Mouse (Mus musculus) lung, postnatal 10 days (tissue): ENCODE results near the gene Pithd1.
"Not testable (repeated sequence)": the region's sequence is repeated elsewhere in the genome, so short reads cannot be mapped to it uniquely, and the experiment has no call there.

Source experiments
- DNase-seq: peaks from one replicate; pipeline ENCODE4 v3.0.0; 2021

The Pithd1 gene

DNA sequence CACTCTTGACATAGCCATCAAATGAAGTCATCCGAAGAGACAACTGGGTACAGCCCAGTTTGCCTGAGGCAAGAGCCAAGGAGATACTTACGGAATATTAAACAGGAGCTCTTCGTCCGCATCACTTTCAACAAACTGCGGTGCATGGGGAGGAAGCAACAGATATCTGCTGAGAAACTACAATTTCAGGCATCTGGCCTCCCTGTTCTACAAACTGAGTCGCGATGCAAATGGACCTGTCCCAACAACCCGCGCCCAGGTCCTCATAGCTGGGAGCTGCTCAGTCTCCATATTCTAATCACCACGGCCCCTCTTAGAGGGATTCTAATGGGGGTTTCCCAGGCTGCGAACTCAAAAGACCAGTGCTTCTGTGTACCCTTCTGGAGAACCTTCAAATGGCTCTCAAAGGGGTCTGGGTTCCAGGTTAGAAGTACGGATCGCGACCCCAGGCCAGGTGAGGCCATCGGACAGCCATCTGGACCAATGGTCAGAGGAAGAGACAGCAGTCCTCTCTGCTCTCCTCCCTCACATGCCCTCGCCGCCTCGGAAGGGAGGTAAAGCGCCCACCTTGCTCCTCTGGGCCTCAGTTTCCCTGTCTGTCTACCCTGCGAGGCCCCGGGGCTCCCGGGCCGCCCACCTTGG, 642 bp downstream of the Pithd1 start:
- no peak for DNase-seq

DNA sequence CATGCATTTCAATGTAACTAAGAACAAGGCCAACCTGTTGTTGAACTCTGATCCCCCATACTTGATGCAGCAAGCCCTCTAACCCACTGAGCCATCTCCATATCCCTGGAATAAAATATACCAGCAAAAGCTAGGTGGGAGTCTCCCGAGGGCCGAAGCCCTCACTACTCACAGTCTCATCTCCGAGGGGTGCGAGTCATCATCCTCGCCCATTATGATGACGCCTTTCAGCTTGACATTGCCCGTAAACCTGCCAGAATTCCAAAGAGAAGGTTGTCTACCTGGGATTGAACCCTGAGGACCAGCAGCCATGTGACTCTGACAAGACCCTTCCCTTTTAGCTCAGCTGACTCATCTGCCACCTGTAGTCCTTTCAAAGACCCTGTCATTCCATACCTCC, 1.3 kb downstream of the Pithd1 start:
- no peak for DNase-seq

DNA sequence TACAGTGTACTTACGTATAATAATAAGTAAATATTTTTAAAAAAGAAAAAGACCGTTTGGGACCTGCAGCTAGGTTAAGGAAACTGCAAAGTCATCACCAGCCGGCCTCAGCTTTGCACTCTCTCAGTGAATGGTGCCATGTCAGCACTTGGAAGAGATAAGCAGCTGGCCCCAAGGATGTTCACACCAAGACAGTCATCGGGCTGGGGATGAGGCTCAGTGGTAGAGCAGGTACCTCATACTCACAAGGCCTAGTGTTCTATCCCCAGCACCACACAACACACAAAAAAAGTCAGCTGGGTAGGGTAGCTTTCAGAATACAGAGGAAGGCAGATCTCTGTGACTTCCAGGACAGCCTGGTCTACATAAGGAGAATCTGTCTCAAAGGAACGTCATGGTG, 1.9 kb downstream of the Pithd1 start:
- no peak for DNase-seq

GRCm38 (mm10) chr4:135984556-135984955, 2.5 kb downstream of the Pithd1 start:
- no peak for DNase-seq

DNA sequence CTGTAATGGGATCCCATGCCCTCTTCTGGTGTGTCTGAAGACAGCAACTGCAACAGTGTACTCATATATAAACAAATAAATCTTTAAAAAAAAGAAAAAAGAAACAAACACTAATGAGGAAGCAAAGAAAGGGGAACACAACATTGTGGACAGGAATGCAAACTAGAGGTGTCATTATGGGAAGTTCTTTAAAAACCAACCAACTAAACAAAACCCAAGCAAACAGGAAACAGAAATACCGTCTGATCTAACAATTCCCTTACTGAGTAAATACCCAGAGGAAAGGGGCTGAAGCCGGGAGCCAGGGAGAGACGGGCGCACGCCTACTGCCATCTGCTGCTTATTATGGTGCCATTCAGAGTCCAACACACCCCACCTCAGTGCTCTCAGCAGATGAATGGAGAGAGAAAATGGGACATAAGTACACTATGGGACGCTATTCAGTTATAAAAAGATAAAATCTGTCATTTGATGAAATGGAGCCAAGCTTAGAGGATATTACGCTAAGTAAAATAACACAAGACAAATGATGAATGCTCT, 5.5 kb downstream of the Pithd1 start:
- DNase-seq = no peak

- not testable (repeated sequence) for DNase-seq
Observed at GRCm38 (mm10) chr4:135980223-135980622, 6.8 kb downstream of the Pithd1 start.

DNA sequence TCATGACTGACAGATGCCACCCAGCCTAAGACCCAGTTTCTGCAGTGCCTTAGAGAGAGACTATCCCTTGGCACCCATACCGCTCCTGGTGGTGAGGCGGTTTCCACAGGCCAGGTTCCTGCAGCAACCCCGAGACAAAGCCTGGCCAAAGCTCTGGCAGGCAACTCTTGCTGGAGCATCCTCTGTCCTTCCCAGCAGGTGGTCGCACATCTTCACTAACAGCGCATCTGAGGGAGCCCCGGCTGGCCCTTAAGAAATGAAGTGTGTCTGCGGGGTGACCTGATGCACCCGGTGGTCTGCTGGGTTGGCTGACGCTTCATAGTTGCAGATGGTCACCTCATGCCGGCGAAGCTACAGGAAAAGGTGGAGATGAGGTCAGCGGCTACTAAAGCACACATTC, 10.9 kb downstream of the Pithd1 start:
- DNase-seq = no peak

GRCm38 (mm10) chr4:135972911-135973811, 13.9 kb downstream of the Pithd1 start:
- no peak for DNase-seq

DNA sequence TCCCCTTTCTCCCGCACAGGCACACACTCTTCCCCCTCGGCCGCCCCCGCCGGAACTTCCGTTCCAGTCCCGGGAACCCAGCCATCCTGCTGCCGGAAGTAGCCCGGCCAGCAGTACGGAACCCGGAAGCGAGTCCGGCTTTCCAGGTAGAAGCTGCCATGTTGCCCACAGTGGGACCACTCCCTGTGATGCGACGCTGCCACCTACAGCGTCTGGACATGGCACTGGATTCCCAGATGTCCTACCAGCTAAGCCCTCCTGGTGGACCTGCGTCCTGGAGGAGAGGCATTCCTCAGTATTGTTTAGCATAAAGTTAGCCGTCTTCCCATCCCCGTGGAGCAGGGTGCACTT, 14.5 kb downstream of the Pithd1 start, which contains the start of gene Lypla2:
Gene Lypla2 (minus strand): TSS at position 71 of the 351 bp plus-strand sequence.
- DNase-seq = peak; percentile 94

GRCm38 (mm10) chr4:135971805-135972555, 15.1 kb downstream of the Pithd1 start:
- DNase-seq = no peak

DNA sequence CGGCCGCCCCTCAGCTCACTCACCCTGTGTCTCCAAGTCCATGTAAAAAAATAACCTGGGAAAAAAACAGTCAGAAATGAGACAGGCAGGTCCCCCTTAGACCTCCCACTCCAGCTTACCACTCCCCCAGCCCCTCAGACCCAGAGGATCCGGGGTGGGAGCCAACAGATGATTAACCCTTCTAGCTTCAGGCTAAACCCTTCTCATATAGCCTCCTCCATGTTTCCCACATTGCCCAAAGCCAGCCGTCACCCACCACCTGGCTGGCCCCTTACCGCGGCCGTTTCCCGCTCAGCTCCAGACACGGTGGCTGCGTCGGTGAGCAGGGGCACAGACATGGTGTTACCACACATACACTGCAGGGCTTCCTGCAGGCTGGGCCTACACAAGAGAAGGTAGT, 16.5 kb downstream of the Pithd1 start:
- no peak for DNase-seq

DNA sequence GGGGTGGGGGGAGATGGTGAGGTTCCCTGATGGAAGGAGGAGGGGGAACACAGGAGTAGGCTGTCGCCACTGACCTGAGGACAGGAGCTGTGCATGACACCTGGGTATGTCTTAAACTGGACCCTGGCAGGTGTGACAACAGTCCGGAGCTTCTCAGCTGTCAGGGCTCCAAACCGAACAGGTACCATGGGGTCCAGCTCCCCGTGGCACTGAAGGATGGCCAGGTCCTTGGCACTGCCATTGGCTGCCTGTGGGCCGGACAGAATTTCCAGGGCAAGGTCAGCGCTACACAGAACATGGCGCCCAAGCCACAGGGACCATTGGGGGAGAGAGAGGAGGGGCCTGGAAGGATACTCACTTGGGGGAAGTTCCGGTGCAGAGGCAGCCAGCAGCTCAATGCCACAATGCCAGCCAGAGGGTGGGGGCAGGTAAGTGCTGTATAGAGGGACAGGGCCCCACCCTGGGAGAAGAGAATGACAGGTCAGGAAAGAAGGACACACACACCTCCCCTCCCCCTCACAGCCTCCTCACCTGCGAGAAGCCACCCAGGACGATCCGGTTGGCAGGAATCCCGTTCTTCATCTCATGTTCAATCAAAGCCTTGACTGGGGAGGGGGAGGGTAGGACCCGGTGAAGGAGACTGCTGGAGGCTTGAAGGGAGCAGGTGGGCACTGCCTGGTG, 17.9 kb downstream of the Pithd1 start:
- no peak for DNase-seq

DNA sequence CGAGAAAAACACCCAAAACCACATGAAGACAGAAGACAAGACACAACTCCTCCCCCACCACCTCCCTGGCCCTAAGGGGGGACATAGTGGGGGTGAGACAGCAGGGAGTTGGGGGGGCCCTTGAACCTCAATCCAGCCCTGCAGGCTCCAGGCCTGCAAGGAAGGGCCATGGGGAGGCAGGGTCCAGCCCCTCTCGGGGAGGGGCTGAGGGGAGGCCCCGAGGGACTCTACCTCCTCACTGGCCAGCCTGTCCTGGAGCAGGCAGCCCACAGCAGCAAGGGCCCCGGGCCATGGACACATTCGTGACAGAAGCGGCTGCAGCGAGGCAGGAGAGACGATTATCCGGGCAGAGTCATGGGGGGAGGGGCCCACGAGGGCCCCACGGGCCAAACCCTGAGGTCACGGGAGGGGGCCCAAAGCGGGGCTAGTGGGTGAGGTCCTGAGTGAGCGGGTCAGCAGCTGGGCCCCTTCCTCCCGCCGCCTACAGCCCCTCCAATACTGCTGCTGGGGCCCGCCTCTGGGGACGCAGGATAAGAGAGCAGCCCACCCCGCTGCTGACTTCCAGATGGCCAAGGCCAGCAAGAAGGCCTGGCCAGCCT, 18.7 kb downstream of the Pithd1 start:
- DNase-seq = no peak

- no peak for DNase-seq
Observed at GRCm38 (mm10) chr4:135967086-135967760, 19.8 kb downstream of the Pithd1 start.

- no peak for DNase-seq
Observed at GRCm38 (mm10) chr4:135966283-135966682, 20.8 kb downstream of the Pithd1 start.

GRCm38 (mm10) chr4:135965113-135965512, 22.0 kb downstream of the Pithd1 start:
- DNase-seq = no peak

DNA sequence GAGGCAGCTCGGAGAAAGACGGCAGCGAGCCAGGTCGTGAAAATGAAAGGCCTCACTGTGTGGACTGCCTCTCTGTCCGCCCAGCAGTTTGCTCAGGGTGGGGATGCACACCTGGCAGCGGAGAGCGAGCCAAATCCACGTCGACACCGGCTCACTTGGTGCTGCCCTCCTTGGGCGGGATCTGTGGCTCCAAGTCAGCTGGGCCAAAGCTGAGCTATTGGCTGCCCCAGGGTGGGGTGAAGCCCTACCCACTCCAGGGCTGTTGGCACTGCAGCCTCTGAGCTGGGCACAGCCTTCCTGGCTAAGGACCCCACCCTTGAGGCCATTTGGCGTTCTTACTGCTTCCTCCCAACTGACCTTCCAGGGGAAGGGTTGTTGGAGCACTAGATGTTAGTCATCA, 22.6 kb downstream of the Pithd1 start:
- peak; percentile 82 for DNase-seq

- peak; percentile 97 for DNase-seq
Observed at GRCm38 (mm10) chr4:135963457-135964193, 23.4 kb downstream of the Pithd1 start, which contains the start of gene Gale. Gene Gale, plus strand, starts transcription at chr4:135963727.

GRCm38 (mm10) chr4:135962946-135963345, 24.1 kb downstream of the Pithd1 start:
- no peak for DNase-seq

DNA sequence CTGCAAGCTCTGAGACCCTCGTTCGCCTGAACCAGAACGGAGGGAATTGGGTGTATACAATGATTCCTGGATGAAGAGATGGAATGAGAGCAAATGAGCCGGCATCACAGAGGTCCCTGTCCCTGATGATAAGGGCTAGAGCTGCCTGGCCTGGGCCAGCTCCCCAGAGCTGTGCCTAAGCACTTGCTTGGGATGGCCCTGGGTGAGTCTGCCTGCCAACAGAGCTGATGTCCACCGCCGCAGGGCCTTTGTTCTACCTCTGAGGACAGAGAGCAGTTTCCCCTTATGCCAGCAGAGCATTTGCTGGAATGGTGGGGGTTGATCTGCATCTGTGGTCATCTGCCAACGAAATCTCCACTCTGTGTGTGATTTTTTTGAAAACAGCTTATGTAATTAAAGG, 24.9 kb downstream of the Pithd1 start:
- no peak for DNase-seq

DNA sequence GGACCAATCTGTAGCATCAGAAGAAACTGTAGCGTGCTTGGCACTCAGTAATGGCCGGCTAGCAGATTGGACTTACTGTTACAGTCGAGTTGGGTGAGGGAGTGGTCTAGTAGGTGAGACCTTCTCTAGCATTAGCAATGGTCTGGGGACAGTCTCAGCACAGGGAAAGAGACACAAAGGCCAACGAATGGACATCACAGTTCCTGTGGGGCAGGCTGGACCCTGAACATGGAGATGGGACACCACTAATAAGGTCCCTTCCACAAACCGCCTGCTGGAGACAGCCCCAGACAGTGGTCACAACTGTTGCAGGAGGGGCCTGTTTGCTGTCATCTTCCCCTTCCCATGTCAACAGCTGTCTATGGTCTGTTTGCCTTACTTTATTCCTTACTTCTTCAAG, 25.4 kb downstream of the Pithd1 start:
- DNase-seq = no peak
